Mouse (Mus musculus): ENCODE results near the gene Jph3.

GRCm38 (mm10) chr8:121788786-121789185 lies 59.4 kb downstream of the Jph3 start:
- TF ChIP-seq GATA1 (IDR thresholded peaks at IDR 0.05; ENCODE audit: borderline replicate concordance, low read length), result no peak
- TF ChIP-seq FLI1 (IDR thresholded peaks at IDR 0.05; ENCODE audit: low read length), result no peak
